Mouse (Mus musculus) midbrain, embryonic 13.5 days (tissue): ENCODE results near the gene Ppara. TPM values are rescaled to one million over a fixed set of nuclear protein-coding genes. Genes with fewer than 3 reads are reported as not detected.

ENCODE experiments used
- ATAC-seq: fragments of 200-750 bp; cut with Nextera tagmentation; 2 replicates; pipeline ENCODE4 v1.8.0; 2017; ENCODE audit warnings: mild to moderate bottlenecking, moderate TSS enrichment, moderate library complexity
- H3K27ac ChIP-seq: fragments of 300-500 bp; sonication (generic); 2 replicates; pipeline ENCODE4 v1.5.1; 2015; ENCODE audit warnings: inconsistent platforms, mild to moderate bottlenecking, moderate library complexity
- H3K27me3 ChIP-seq: fragments of 300-500 bp; sonication (generic); 2 replicates; pipeline ENCODE4 v1.6.1; 2015; ENCODE audit warnings: mild to moderate bottlenecking, inconsistent platforms
- H3K36me3 ChIP-seq: fragments of 300-500 bp; sonication (generic); 2 replicates; pipeline ENCODE4 v1.6.1; 2015; ENCODE audit warnings: mild to moderate bottlenecking, inconsistent platforms
- H3K4me1 ChIP-seq: fragments of 300-500 bp; sonication (generic); replicated peaks from 2 replicates; pipeline ENCODE4 v1.6.1; 2015; ENCODE audit warnings: inconsistent platforms
- H3K4me2 ChIP-seq: fragments of 300-500 bp; sonication (generic); replicated peaks from 2 replicates; pipeline ENCODE4 v1.6.1; 2015; ENCODE audit warnings: moderate library complexity, mild to moderate bottlenecking, inconsistent platforms
- H3K4me3 ChIP-seq: fragments of 300-500 bp; sonication (generic); replicated peaks from 2 replicates; pipeline ENCODE4 v1.5.1; 2015; ENCODE audit warnings: mild to moderate bottlenecking, inconsistent platforms
- H3K9ac ChIP-seq: fragments of 300-500 bp; sonication (generic); replicated peaks from 2 replicates; pipeline ENCODE4 v1.6.1; 2015; ENCODE audit warnings: mild to moderate bottlenecking, inconsistent platforms
- H3K9me3 ChIP-seq: fragments of 300-500 bp; sonication (generic); 2 replicates; pipeline ENCODE4 v1.6.1; 2016; ENCODE audit warnings: mild to moderate bottlenecking, inconsistent platforms
- WGBS: fragments of 180-500 bp; shearing (Covaris S2); methylation state at CpG from one replicate; pipeline ENCODE4 v1.1.7; 2015; 5-methylcytosine and 5-hydroxymethylcytosine counted together
- polyA plus RNA-seq: library from polyadenylated mRNA; unstranded; fragments of >200 nt; fragmentation: Nextera tagmentation; extraction: Ambion mirVana; gene quantifications from 2 replicates; pipeline ENCODE4 v1.2.1, GENCODE M21; 2015

The Ppara gene
- polyA plus RNA-seq, 1 experiment from 2014 or later: 0.96 TPM

DNA sequence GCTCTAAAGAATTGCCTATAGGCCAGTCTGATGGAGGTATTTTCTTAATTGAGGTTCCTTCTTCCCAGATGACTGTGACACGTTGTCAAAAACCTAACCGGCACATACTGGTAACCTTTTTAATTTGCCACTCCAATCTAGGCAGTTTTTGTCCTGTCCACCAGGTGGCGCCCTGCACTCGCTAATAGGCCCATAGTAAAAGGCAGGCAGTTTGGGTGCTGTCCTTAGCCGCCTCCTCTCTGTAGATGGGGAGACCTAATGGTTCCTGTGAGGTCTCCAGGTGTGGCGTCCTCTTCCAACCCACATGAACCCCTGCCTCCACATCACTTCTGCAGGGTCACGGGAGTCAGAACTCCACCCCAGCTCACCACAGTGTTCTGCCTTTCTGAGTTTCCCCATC, 18.7 kb upstream of the Ppara start:
- peak; percentile 68; the same call in 1 of the 2 replicates for ATAC-seq
- H3K4me2 ChIP-seq: no peak overlapping the region
- 10% methylated on average over 7 of the region's 7 CpGs for WGBS
- H3K27me3 ChIP-seq: peaks cover 11% of the 10 kb centered on the region
- H3K9me3 ChIP-seq: no peaks in the 10 kb centered on the region
- no peaks in the 10 kb centered on the region for H3K36me3 ChIP-seq
- H3K4me1 ChIP-seq: no peaks in the 10 kb centered on the region; the same call in 1 of the 2 replicates
- H3K27ac ChIP-seq: no peak overlapping the region
- H3K4me3 ChIP-seq: no peak overlapping the region
- no peak overlapping the region for H3K9ac ChIP-seq

GRCm38 (mm10) chr15:85716591-85716990, 18.2 kb upstream of the Ppara start:
- no peak for ATAC-seq
- H3K4me2 ChIP-seq: no peak overlapping the region
- H3K27ac ChIP-seq: no peak overlapping the region
- no peaks in the 10 kb centered on the region for H3K36me3 ChIP-seq
- peaks cover 5% of the 10 kb centered on the region for H3K27me3 ChIP-seq
- H3K9ac ChIP-seq: no peak overlapping the region
- no peaks in the 10 kb centered on the region for H3K9me3 ChIP-seq
- H3K4me1 ChIP-seq: no peaks in the 10 kb centered on the region; the same call in 1 of the 2 replicates
- 81% methylated on average over 5 of the region's 5 CpGs for WGBS
- H3K4me3 ChIP-seq: no peak overlapping the region

GRCm38 (mm10) chr15:85717008-85717407, 17.8 kb upstream of the Ppara start:
- no peaks in the 10 kb centered on the region; the same call in 1 of the 2 replicates for H3K4me1 ChIP-seq
- no peak overlapping the region for H3K9ac ChIP-seq
- H3K4me2 ChIP-seq: no peak overlapping the region
- no peak for ATAC-seq
- 70% methylated on average over 4 of the region's 4 CpGs for WGBS
- no peak overlapping the region for H3K27ac ChIP-seq
- H3K9me3 ChIP-seq: no peaks in the 10 kb centered on the region
- no peaks in the 10 kb centered on the region for H3K36me3 ChIP-seq
- no peak overlapping the region for H3K4me3 ChIP-seq
- H3K27me3 ChIP-seq: peaks cover 5% of the 10 kb centered on the region

GRCm38 (mm10) chr15:85717800-85718199, 17.0 kb upstream of the Ppara start:
- no peaks in the 10 kb centered on the region for H3K9me3 ChIP-seq
- ATAC-seq: no peak
- no peak overlapping the region for H3K9ac ChIP-seq
- no peaks in the 10 kb centered on the region for H3K36me3 ChIP-seq
- H3K27me3 ChIP-seq: peaks cover 5% of the 10 kb centered on the region
- no peaks in the 10 kb centered on the region; the same call in 1 of the 2 replicates for H3K4me1 ChIP-seq
- no peak overlapping the region for H3K4me3 ChIP-seq
- no peak overlapping the region for H3K27ac ChIP-seq
- 83% methylated on average over 2 of the region's 2 CpGs for WGBS
- H3K4me2 ChIP-seq: no peak overlapping the region

DNA sequence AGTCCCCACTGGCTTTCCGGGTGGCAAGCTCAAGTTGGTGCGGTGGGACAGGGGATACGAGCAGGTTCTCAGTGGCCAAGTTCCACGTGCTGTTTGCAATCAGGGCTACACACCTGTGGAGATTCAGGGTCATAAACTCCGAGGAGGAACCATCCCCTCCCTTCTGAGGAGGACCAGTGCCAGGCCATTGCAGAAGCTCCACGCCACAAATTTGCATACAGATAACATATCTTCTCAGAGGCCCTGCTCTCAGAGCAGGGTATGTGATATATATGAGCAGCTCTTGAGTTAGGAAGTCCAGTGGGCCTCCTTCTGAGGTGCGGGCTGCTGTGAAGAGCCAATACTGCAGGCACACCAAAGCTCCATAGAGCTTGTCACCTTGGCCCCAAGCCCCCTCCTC, 15.8 kb upstream of the Ppara start:
- no peak overlapping the region for H3K9ac ChIP-seq
- whole genome bisulfite sequencing: 87% methylated on average over 7 of the region's 7 CpGs
- no peak overlapping the region for H3K4me3 ChIP-seq
- no peaks in the 10 kb centered on the region for H3K9me3 ChIP-seq
- no peak overlapping the region for H3K27ac ChIP-seq
- no peaks in the 10 kb centered on the region for H3K36me3 ChIP-seq
- no peaks in the 10 kb centered on the region for H3K4me1 ChIP-seq
- H3K4me2 ChIP-seq: no peak overlapping the region
- no peak for ATAC-seq
- H3K27me3 ChIP-seq: peaks cover 5% of the 10 kb centered on the region

- no peak overlapping the region for H3K4me3 ChIP-seq
- WGBS: 56% methylated on average over 6 of the region's 6 CpGs
- no peaks in the 10 kb centered on the region for H3K4me1 ChIP-seq
- H3K9ac ChIP-seq: no peak overlapping the region
- H3K36me3 ChIP-seq: no peaks in the 10 kb centered on the region
- H3K9me3 ChIP-seq: no peaks in the 10 kb centered on the region
- H3K27ac ChIP-seq: no peak overlapping the region
- no peak overlapping the region for H3K4me2 ChIP-seq
- no peak for ATAC-seq
- no peaks in the 10 kb centered on the region; the same call in 1 of the 2 replicates for H3K27me3 ChIP-seq
These were observed 14.4 kb upstream of the Ppara start for GRCm38 (mm10) chr15:85720366-85720841.

DNA sequence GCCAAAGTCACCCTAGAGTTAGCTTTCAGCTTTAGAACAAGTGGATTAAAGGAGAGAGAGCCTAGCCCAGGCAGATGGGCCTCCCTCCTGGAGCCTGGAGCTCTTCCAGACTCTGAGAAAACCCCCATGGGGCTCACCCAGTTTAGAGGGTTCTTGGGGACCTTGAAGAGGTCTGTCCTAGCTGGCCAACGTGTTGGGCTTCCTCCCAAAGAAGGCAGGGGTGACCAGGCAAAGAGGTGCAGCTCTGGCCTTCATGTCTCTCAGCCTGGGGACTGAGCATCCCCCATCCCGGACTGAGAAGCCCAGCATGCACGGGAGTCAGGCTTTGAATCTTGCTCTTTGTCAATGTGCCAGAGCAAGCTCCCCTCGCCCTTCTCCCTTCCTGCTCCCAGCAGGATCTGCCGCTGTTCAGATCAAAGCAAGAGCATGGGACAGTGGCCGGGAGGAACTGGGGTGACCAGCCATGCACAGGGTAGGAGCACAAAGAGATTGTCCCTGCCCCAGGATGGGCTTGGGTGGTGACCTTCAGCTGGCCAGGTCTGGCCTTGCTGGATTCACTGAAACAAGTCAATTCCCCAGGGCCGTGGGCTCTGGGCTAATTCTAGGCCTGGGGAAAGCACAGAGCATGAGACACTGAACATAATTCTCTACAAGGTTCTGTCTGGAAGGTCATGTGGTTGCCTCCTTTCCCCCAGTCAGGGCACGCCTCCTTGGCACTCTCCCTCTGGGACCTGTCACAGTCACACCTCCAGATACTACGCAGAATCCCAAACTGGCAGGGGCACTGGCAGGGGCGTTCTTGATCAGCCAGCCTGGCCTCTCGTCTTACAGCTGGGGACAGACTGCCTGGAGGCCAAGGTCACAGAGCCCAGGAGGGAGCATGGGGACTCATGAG, 10.3 kb upstream of the Ppara start:
- peaks cover 8% of the 10 kb centered on the region for H3K27me3 ChIP-seq
- no peak overlapping the region for H3K9ac ChIP-seq

DNA sequence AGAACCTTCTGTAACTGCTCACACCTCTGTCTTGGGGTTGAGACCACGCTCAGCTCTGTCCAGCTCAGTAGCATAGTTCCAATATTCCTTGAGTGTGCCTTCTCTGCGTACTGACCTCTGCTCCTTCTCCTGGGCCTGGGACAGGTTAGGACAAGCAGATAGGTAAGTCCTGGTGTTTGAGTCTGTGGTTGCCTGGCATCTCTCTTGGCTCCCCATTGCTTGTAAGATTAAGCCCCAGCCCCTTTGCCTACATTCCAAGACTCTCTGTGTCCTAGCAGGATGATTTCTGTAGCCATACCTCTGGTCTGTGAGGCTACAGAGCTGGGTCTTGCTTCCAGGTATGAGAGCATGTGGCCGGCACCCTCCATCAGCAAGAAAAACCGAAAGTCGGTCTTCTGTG, 6.6 kb upstream of the Ppara start:
- no peaks in the 10 kb centered on the region for H3K4me1 ChIP-seq
- no peak for ATAC-seq
- H3K4me3 ChIP-seq: no peak overlapping the region
- H3K9ac ChIP-seq: no peak overlapping the region
- H3K27ac ChIP-seq: no peak overlapping the region
- no peak overlapping the region for H3K4me2 ChIP-seq
- H3K27me3 ChIP-seq: peaks cover 28% of the 10 kb centered on the region
- 86% methylated on average over 5 of the region's 5 CpGs for WGBS
- no peaks in the 10 kb centered on the region for H3K9me3 ChIP-seq
- no peaks in the 10 kb centered on the region for H3K36me3 ChIP-seq

More for the DNA sequence above, 10.3 kb upstream of the Ppara start:
- no peak overlapping the region for H3K4me3 ChIP-seq
- H3K36me3 ChIP-seq: no peaks in the 10 kb centered on the region
- no peak overlapping the region for H3K4me2 ChIP-seq
- ATAC-seq: no peak
- no peaks in the 10 kb centered on the region for H3K4me1 ChIP-seq
- WGBS: 47% methylated on average over 11 of the region's 11 CpGs
- no peaks in the 10 kb centered on the region for H3K9me3 ChIP-seq
- H3K27ac ChIP-seq: no peak overlapping the region

DNA sequence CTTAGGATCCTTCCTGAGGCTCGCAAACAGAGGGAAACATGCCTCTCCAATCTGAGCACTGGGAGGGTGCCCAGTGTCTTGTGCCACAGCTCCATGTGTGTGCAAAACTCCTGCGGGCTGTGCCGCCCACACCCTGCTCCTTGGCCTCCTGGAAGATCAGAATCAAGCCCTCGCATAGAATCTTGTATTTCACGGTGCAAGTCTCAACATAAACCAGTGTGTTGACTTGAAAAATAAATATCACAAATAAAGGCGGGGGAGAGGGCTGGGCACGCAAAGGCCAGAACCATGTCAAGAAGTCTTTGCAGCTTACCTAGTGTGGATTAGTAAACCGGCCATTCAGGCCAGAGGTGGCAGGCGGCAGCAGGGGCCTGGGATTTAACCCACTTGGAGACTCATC, 5.5 kb upstream of the Ppara start:
- Histone ChIP-seq H3K4me1 (no peaks in the 10 kb centered on the region), H3K27ac (no peak overlapping the region), H3K27me3 (peaks cover 38% of the 10 kb centered on the region), H3K9ac (no peak overlapping the region), H3K4me2 (no peak overlapping the region), H3K4me3 (no peak overlapping the region), H3K36me3 (no peaks in the 10 kb centered on the region), H3K9me3 (no peaks in the 10 kb centered on the region)
- no peak for ATAC-seq
- WGBS: 84% methylated on average over 9 of the region's 9 CpGs

- H3K4me3 ChIP-seq: no peak overlapping the region
These were observed 4.8 kb upstream of the Ppara start for GRCm38 (mm10) chr15:85730027-85730426.

DNA sequence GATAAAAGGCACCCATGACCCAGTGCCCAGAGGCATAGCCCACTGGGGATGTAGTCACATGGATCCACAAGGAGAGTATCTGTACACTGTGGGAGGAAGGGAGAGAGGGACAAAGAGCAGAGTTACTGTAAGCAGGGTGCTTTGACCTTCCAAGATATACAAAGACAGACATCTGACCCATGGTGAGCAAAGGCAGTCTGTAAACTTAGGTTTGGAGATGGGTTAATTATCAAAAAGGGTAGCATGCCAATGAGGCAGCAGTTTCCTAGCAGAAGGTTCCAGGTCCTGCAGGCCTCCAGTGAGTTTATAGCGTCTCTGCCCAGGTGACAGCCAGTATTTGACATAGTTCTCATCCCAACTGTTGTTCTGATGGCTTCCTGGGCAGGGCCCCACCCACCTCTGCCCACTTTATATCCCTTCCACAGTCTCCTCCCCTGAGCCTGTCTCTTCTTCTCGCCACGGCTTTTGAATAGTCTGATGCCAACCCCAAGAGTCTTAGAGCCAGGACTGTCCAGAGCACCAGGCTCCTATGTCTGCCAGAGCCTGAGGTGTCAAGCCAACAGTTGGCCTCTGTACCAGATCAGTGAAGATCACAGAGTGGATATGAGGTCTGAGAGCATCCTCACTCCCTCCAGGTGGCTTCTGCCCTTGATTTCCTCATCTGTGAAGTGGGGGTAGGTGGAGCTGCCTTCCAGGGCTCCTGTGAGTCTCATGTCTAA, 2.7 kb upstream of the Ppara start:
- Histone ChIP-seq H3K27me3 (peaks cover 66% of the 10 kb centered on the region), H3K9me3 (no peaks in the 10 kb centered on the region), H3K4me3 (no peak overlapping the region), H3K9ac (no peak overlapping the region), H3K4me1 (peaks cover 15% of the 10 kb centered on the region), H3K27ac (no peak overlapping the region), H3K4me2 (no peak overlapping the region), H3K36me3 (no peaks in the 10 kb centered on the region)
- 83% methylated on average over 3 of the region's 3 CpGs for WGBS
- ATAC-seq: no peak

More at GRCm38 (mm10) chr15:85730027-85730426, 4.8 kb upstream of the Ppara start:
- H3K4me2 ChIP-seq: no peak overlapping the region
- no peaks in the 10 kb centered on the region for H3K9me3 ChIP-seq
- H3K36me3 ChIP-seq: no peaks in the 10 kb centered on the region
- peaks cover 46% of the 10 kb centered on the region for H3K27me3 ChIP-seq
- H3K9ac ChIP-seq: no peak overlapping the region
- 50% methylated on average over 2 of the region's 2 CpGs for WGBS
- no peak for ATAC-seq
- H3K4me1 ChIP-seq: peaks cover 4% of the 10 kb centered on the region
- no peak overlapping the region for H3K27ac ChIP-seq

DNA sequence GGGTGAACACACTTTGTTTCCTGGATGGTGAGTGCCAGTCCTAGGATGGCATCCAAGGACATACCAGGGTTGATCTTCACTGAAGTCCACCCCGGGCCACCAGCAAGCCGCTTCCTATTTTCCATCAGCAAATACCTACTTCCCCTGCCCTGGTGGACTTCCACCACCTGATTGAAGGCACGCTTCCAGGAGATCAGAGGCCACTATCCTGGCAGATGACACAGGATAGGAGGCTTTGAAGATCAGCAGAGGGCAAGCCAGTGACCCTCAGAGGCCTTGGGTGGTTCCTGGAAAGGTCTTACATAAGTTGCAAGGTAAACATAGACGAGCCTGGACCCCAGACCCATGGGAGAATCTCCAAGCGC, 2.2 kb upstream of the Ppara start:
- ATAC-seq: no peak
- H3K4me2 ChIP-seq: no peak overlapping the region
- no peak overlapping the region for H3K9ac ChIP-seq
- no peaks in the 10 kb centered on the region for H3K36me3 ChIP-seq
- H3K4me3 ChIP-seq: no peak overlapping the region
- WGBS: 73% methylated on average over 5 of the region's 5 CpGs
- H3K27ac ChIP-seq: no peak overlapping the region
- H3K27me3 ChIP-seq: peaks cover 70% of the 10 kb centered on the region
- peaks cover 15% of the 10 kb centered on the region for H3K4me1 ChIP-seq
- H3K9me3 ChIP-seq: no peaks in the 10 kb centered on the region
